Mouse (Mus musculus) intestine, postnatal 0 days (tissue): Measurements from ENCODE around the gene Cdk5. TPM values are rescaled to one million over a fixed set of nuclear protein-coding genes. Genes with fewer than 3 reads are reported as not detected.

Experiments used
- ATAC-seq: fragments of 200-750 bp; cut with Nextera tagmentation; 2 replicates; pipeline ENCODE4 v1.8.0; 2017; ENCODE audit warnings: mild to moderate bottlenecking, moderate TSS enrichment, moderate library complexity
- H3K27ac ChIP-seq: fragments of 300-500 bp; sonication (generic); 2 replicates; pipeline ENCODE4 v1.5.1; 2014; ENCODE audit warnings: mild to moderate bottlenecking, low read depth, low read length, moderate library complexity
- H3K27me3 ChIP-seq: fragments of 300-500 bp; sonication (generic); replicated peaks from 2 replicates; pipeline ENCODE4 v1.6.1; 2014; ENCODE audit warnings: low read length, mixed read lengths; ENCODE audit not compliant: control insufficient read depth, insufficient read depth
- H3K36me3 ChIP-seq: fragments of 300-500 bp; sonication (generic); 2 replicates; pipeline ENCODE4 v1.6.1; 2014; ENCODE audit warnings: mild to moderate bottlenecking, moderate library complexity; ENCODE audit not compliant: control insufficient read depth, insufficient read depth
- H3K4me1 ChIP-seq: fragments of 300-500 bp; sonication (generic); replicated peaks from 2 replicates; pipeline ENCODE4 v1.6.1; 2014; ENCODE audit warnings: antibody characterized with exemption, low read length, mixed read lengths; ENCODE audit not compliant: control insufficient read depth, insufficient read depth
- H3K4me2 ChIP-seq: fragments of 300-500 bp; sonication (generic); replicated peaks from 2 replicates; pipeline ENCODE4 v1.6.1; 2014; ENCODE audit warnings: low read depth, mild to moderate bottlenecking, moderate library complexity
- H3K4me3 ChIP-seq: fragments of 300-500 bp; sonication (generic); 2 replicates; pipeline ENCODE4 v1.5.1; 2014; ENCODE audit warnings: low read depth, low read length
- H3K9ac ChIP-seq: fragments of 300-500 bp; sonication (generic); 2 replicates; pipeline ENCODE4 v1.6.1; 2014; ENCODE audit warnings: mild to moderate bottlenecking, low read depth, low read length
- H3K9me3 ChIP-seq: fragments of 300-500 bp; sonication (generic); 2 replicates; pipeline ENCODE4 v1.6.1; 2016; ENCODE audit warnings: mixed run types; ENCODE audit not compliant: control insufficient read depth
- CTCF ChIP-seq: sonication (generic); IDR thresholded peaks from 2 replicates; pipeline ENCODE4 v1.5.1; 2016; ENCODE audit warnings: low read depth, mild to moderate bottlenecking, control low read depth, antibody characterized with exemption, moderate library complexity
- WGBS: fragments of 180-500 bp; shearing (Covaris S2); extraction: QIAGEN DNeasy Blood & Tissue Kit; methylation state at CpG from one replicate; pipeline ENCODE4 v1.1.7; 2014; 5-methylcytosine and 5-hydroxymethylcytosine counted together
- polyA plus RNA-seq: library from polyadenylated mRNA; unstranded; fragments of >200 nt; fragmentation: Nextera tagmentation; extraction: Ambion mirVana; gene quantifications from 2 replicates; pipeline ENCODE4 v1.2.1, GENCODE M21; 2015

The Cdk5 gene
- polyA plus RNA-seq, 1 experiment from 2014 or later, result 28.4 TPM

- peak overlapping the region; percentile 88; the same call in 1 of the 2 replicates for H3K27ac ChIP-seq
- H3K4me2 ChIP-seq, result peak overlapping the region; percentile 84
- H3K9ac ChIP-seq, result peak overlapping the region; percentile 63
- 2% methylated on average over 10 of the region's 10 CpGs for WGBS
- H3K9me3 ChIP-seq, result no peaks in the 10 kb centered on the region
- no peaks in the 10 kb centered on the region for H3K27me3 ChIP-seq
- peaks cover 21% of the 10 kb centered on the region for H3K36me3 ChIP-seq
- peaks cover 10% of the 10 kb centered on the region for H3K4me1 ChIP-seq
- H3K4me3 ChIP-seq, result peak overlapping the region; percentile 75
- ATAC-seq, result no peak
- 0 out of 2 replicates have a peak, but pooled peaks have one; percentile 7 for TF ChIP-seq CTCF
Observed at GRCm38 (mm10) chr5:24426037-24426432, 2.7 kb upstream of the Cdk5 start.

DNA sequence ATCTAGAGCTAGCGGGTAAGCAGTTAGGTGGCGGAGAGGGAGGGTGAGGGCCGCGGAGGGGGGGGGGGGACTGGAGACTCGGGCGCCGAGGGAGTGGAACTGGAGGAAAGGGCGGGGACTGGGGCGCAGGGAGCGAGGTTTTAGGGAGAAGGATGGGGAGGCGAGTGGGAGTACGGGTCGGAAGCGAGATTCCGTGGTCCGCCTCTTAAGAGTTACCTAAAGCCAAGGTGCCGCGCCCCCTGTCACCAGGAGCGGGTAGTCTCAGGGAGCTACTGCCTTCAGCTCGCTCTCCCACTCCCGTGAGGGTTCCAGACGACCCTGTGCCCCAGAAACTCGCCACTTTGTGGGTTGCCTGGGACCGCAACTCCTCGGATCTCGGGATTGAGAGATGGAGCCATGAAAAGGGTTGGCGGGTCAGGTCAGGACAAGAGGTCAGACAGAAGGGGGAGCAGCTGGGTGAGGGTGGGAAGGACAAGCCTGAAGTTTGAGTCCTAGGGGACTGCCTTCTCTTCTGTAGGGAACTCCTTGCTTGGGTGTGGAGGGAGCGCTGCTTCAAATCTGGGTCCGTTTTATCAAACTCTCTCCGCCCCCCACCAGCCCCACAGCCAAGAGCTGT, 2.2 kb upstream of the Cdk5 start:
- H3K4me3 ChIP-seq, result peak overlapping the region; percentile 75
- peak; percentile 57 for TF ChIP-seq CTCF
- peak overlapping the region; percentile 84 for H3K4me2 ChIP-seq
- ATAC-seq, result no peak
- H3K9ac ChIP-seq, result peak overlapping the region; percentile 63
- peaks cover 10% of the 10 kb centered on the region for H3K4me1 ChIP-seq
- WGBS, result under 1% methylated on average over 30 of the region's 30 CpGs
- peaks cover 21% of the 10 kb centered on the region for H3K36me3 ChIP-seq
- peak overlapping the region; percentile 96 for H3K27ac ChIP-seq
- H3K27me3 ChIP-seq, result no peaks in the 10 kb centered on the region
- H3K9me3 ChIP-seq, result no peaks in the 10 kb centered on the region

DNA sequence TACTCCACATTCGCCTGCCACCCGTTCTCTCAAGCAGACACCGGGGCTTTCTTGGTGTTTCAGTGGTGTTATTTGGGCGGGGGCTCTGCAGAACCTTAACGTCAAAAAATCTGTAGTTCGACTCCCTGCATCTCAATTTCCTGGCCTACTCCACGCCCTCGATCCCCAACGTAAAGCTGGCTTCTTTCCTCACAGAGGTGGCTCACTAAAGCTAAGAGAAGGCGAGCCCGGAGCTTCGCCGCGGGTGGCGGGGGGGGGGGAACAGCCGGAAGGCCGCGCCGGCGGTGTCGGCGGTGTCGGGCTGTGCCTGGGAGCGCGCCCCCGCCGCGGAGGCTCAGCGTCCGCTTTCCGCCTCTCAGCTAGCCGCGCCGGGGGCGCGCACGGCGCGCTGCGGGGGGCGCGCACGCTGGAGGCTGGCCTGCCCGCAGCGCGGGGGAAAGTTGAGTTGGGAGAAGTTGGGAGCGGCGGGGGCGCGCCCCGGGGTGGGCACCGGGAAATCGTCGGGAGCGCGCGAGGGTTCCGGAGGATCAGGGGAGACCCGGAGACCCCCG, 1.6 kb upstream of the Cdk5 start:
- no peak for TF ChIP-seq CTCF
- no peaks in the 10 kb centered on the region for H3K9me3 ChIP-seq
- peak overlapping the region; percentile 84 for H3K4me2 ChIP-seq
- peaks cover 10% of the 10 kb centered on the region for H3K4me1 ChIP-seq
- WGBS, result 2% methylated on average over 58 of the region's 60 CpGs
- H3K27me3 ChIP-seq, result no peaks in the 10 kb centered on the region
- peaks cover 21% of the 10 kb centered on the region for H3K36me3 ChIP-seq
- peak overlapping the region; percentile 96 for H3K27ac ChIP-seq
- peak overlapping the region; percentile 63 for H3K9ac ChIP-seq
- ATAC-seq, result peak; percentile 40
- H3K4me3 ChIP-seq, result peak overlapping the region; percentile 75

DNA sequence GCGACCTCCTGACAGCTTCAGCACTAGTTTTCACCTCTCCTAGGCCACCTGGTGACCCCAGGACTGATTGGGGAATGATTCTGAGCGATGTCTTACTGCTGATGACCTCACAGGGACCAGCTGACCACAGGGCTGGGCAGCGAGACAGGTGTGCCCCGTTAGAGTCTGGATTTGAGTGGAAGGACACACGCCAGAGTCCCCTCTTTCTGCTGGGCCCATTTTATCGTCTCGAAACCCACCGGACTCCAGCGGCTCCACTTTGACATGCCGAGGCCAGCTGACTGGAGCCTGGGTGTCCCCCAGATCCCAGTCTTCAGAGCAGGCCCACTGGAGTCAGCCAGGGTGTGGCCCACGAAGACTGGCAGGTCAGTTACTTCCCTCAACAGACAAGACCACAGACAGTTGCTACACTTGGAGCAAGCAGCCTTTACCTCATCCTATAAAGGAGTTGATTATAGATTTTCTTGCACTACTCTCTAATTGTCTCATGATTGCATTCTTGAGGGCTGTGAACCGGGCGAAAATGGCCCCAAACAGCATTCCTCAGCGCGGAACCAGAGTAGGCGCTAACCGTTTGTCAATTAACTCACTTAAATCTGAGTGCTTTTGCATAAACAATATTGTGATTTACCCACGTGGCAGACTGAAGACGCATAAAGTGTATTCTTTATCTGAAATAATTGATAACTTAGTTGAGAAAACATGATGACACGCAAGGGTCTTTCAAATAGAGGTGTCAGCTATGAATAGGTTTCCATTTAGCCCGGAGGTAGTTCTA, 863 bp upstream of the Cdk5 start:
- Histone ChIP-seq H3K9ac (peak overlapping the region; percentile 63), H3K4me3 (peak overlapping the region; percentile 75), H3K36me3 (peaks cover 22% of the 10 kb centered on the region; the same call in 1 of the 2 replicates), H3K27ac (peak overlapping the region; percentile 96), H3K9me3 (no peaks in the 10 kb centered on the region), H3K4me2 (peak overlapping the region; percentile 84), H3K4me1 (peaks cover 10% of the 10 kb centered on the region), H3K27me3 (no peaks in the 10 kb centered on the region)
- 7% methylated on average over 21 of the region's 21 CpGs for WGBS
- peak; percentile 5; the same call in 1 of the 2 replicates for ATAC-seq
- TF ChIP-seq CTCF, result no peak

GRCm38 (mm10) chr5:24420381-24420780, 2.9 kb downstream of the Cdk5 start:
- 92% methylated on average over 9 of the region's 9 CpGs for WGBS

DNA sequence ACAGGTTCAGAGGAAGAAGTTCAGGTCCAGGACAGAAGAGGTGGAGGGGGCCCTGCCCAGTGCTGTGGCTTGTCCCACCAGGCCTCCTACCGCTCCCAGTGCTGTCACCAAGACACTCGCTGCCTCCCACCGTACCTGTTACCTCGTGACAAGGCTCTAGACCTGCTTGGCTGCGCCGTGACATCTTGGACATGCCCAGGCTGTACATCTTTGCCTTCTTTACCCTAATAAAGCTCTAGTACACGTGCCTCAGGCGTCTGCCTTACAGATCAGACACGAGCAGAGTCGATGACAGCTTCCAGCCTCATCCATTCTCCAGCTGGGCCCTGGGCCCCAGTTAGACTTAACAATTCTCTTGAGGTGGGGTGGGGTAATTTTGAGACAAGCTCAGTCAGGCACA, 5.7 kb downstream of the Cdk5 start:
- Histone ChIP-seq H3K9ac (no peak overlapping the region), H3K4me2 (no peak overlapping the region), H3K27ac (no peak overlapping the region), H3K4me3 (no peak overlapping the region), H3K36me3 (peaks cover 32% of the 10 kb centered on the region; the same call in 1 of the 2 replicates), H3K27me3 (no peaks in the 10 kb centered on the region), H3K9me3 (no peaks in the 10 kb centered on the region), H3K4me1 (no peaks in the 10 kb centered on the region)
- no peak for ATAC-seq
- no peak for TF ChIP-seq CTCF
- WGBS, result 93% methylated on average over 10 of the region's 10 CpGs

More at GRCm38 (mm10) chr5:24420381-24420780, 2.9 kb downstream of the Cdk5 start:
- no peak for TF ChIP-seq CTCF
- ATAC-seq, result no peak
- Histone ChIP-seq H3K9me3 (no peaks in the 10 kb centered on the region), H3K4me3 (no peak overlapping the region), H3K36me3 (peaks cover 32% of the 10 kb centered on the region; the same call in 1 of the 2 replicates), H3K27ac (no peak overlapping the region), H3K27me3 (no peaks in the 10 kb centered on the region), H3K4me1 (peaks cover 4% of the 10 kb centered on the region; the same call in 1 of the 2 replicates), H3K9ac (no peak overlapping the region), H3K4me2 (no peak overlapping the region)
